Mouse (Mus musculus) forebrain, embryonic 14.5 days (tissue): Measurements from ENCODE around the gene Fam102b. TPM values are rescaled to one million over a fixed set of nuclear protein-coding genes. Genes with fewer than 3 reads are reported as not detected.
A peak's percentile ranks its signal among the peaks of the same experiment; 100 is the strongest.

Source experiments
- ATAC-seq: fragments of 200-750 bp; cut with Nextera tagmentation; 2 replicates; pipeline ENCODE4 v1.8.0; 2017; ENCODE audit warnings: mild to moderate bottlenecking, moderate library complexity
- DNase-seq: peaks from one replicate; pipeline ENCODE4 v3.0.0-alpha.2; 2015; ENCODE audit warnings: low spot score
- H3K27ac ChIP-seq: fragments of 300-500 bp; sonication (generic); 2 replicates; pipeline ENCODE4 v1.5.1; 2014; ENCODE audit warnings: low read depth, mild to moderate bottlenecking, control low read depth, low read length, moderate library complexity
- H3K27me3 ChIP-seq: fragments of 300-500 bp; sonication (generic); replicated peaks from 2 replicates; pipeline ENCODE4 v1.6.1; 2014; ENCODE audit warnings: low read length, control low read depth, mixed read lengths; ENCODE audit not compliant: control insufficient read depth, insufficient read depth
- H3K36me3 ChIP-seq: fragments of 300-500 bp; sonication (generic); 2 replicates; pipeline ENCODE4 v1.6.1; 2014; ENCODE audit warnings: low read length, control low read depth; ENCODE audit not compliant: control insufficient read depth, insufficient read depth
- H3K4me1 ChIP-seq: fragments of 300-500 bp; sonication (generic); 2 replicates; pipeline ENCODE4 v1.6.1; 2014; ENCODE audit warnings: antibody characterized with exemption, low read length, control low read depth; ENCODE audit not compliant: control insufficient read depth, insufficient read depth
- H3K4me2 ChIP-seq: fragments of 300-500 bp; sonication (generic); 2 replicates; pipeline ENCODE4 v1.6.1; 2014; ENCODE audit warnings: mild to moderate bottlenecking, control low read depth, low read length
- H3K4me3 ChIP-seq: fragments of 300-500 bp; sonication (generic); 2 replicates; pipeline ENCODE4 v1.5.1; 2014; ENCODE audit warnings: low read depth, low read length, control low read depth
- H3K9ac ChIP-seq: fragments of 300-500 bp; sonication (generic); 2 replicates; pipeline ENCODE4 v1.6.1; 2014; ENCODE audit warnings: mild to moderate bottlenecking, low read length, control low read depth, moderate library complexity
- H3K9me3 ChIP-seq: fragments of 300-500 bp; sonication (generic); replicated peaks from 2 replicates; pipeline ENCODE4 v1.6.1; 2016; ENCODE audit warnings: low read length, control low read depth, mixed read lengths; ENCODE audit not compliant: control insufficient read depth
- WGBS: fragments of 180-500 bp; shearing (Covaris S2); extraction: QIAGEN DNeasy Blood & Tissue Kit; methylation state at CpG from one replicate; pipeline ENCODE4 v1.1.7; 2014; 5-methylcytosine and 5-hydroxymethylcytosine counted together
- polyA plus RNA-seq: library from polyadenylated mRNA; unstranded; fragments of >200 nt; fragmentation: Nextera tagmentation; extraction: Ambion mirVana; gene quantifications from 2 replicates; pipeline ENCODE4 v1.2.1, GENCODE M21; 2014

The Fam102b gene
- polyA plus RNA-seq, 1 experiment from 2014 or later: 11.1 TPM

DNA sequence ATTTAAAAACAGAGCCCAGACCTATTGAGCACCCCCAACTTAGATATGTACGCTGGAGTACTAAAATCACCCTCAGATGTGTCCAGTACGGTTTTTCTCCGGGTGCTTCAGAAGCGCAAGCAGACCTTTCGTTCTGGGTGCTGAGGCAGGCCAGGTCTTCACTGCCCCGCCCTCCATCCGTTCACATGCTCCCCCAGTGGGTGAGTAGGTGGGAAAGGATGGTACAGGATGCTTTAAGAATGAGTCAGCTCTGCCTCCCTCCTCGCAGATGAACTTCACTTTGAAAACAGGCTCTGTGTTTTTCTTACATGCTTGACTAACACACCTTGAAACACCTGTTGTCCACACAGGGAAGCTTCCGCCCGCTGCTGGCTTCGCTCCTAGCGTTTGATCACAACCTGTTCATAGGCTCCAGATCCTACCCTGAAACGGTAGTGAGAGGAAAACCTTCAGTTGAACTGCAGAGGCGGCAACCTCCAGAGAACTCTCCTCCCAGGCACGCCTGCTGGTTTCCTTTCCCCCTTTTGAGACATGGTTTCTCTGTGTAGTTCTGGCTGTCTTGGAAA, 52.4 kb downstream of the Fam102b start:
- no peaks in the 10 kb centered on the region for H3K9me3 ChIP-seq
- no peak for DNase-seq
- H3K27me3 ChIP-seq: no peaks in the 10 kb centered on the region
- H3K36me3 ChIP-seq: peaks cover 42% of the 10 kb centered on the region
- WGBS: 91% methylated on average over 15 of the region's 15 CpGs
- H3K4me3 ChIP-seq: no peak overlapping the region
- no peak overlapping the region for H3K27ac ChIP-seq
- no peak overlapping the region for H3K4me2 ChIP-seq
- H3K9ac ChIP-seq: no peak overlapping the region
- no peaks in the 10 kb centered on the region for H3K4me1 ChIP-seq
- no peak for ATAC-seq

DNA sequence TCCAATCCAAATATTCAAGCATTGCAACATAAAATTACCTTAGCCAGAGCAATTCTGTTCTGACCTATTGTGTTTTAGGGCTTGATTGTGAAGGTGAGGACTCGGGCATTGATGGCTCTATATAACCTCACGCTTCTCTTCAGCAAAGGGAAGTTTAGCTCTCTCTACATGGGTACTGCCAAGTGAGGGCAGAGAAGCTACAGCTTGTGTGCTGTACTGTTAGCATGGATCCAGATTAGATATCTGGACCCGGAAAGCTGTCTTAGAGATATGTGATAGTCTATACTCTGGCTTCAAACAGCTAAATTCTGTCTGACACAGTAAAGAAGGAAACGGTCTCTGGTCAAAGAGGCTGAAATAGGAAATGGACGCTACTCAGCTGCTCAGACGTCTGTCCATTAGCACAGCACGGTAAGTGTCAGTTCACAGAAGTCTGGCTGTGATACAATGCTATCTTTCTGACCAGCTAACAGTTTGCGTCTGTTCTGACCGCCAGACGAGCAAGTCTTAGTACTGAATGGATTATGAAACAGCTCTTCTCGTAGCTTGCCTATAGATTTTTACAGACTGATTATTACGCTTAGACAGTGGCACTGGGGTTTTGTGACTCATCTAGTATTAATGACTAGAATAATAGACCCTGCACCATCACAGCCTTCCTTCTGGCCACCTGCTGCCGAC, 53.3 kb downstream of the Fam102b start:
- DNase-seq (no peak), ATAC-seq (no peak)
- H3K27me3 ChIP-seq: no peaks in the 10 kb centered on the region
- H3K27ac ChIP-seq: no peak overlapping the region
- H3K9me3 ChIP-seq: no peaks in the 10 kb centered on the region
- H3K4me2 ChIP-seq: no peak overlapping the region
- WGBS: 84% methylated on average over 13 of the region's 13 CpGs
- no peak overlapping the region for H3K9ac ChIP-seq
- no peaks in the 10 kb centered on the region for H3K4me1 ChIP-seq
- H3K36me3 ChIP-seq: peaks cover 35% of the 10 kb centered on the region; the same call in 1 of the 2 replicates
- no peak overlapping the region for H3K4me3 ChIP-seq

DNA sequence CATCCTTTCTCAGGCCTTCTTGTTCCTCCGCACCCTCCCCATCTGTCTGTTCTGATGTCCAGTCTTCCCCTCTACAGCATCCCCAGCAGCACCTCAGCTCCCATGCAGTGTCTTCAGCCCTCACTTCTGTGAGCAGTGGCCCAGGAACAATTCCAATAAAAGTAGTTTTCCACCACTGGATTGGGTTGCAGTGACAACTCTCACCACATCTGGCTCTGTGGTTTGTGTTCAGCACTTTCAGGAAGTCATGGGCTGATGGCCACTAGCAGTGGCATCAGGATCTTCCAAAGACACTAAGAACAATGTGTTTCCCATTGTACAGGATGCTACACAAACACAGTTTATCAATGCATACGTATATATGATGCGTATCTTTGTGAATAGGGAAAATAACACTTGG, 61.4 kb downstream of the Fam102b start:
- Histone ChIP-seq H3K9me3 (no peaks in the 10 kb centered on the region), H3K4me3 (no peak overlapping the region), H3K36me3 (0 out of 2 replicates have a peak, but pooled peaks cover 5% of the 10 kb centered on the region), H3K27ac (no peak overlapping the region), H3K4me2 (no peak overlapping the region), H3K27me3 (no peaks in the 10 kb centered on the region), H3K9ac (no peak overlapping the region), H3K4me1 (0 out of 2 replicates have a peak, but pooled peaks cover 1% of the 10 kb centered on the region)
- DNase-seq: no peak
- ATAC-seq: no peak
- 98% methylated on average over 3 of the region's 3 CpGs for WGBS

DNA sequence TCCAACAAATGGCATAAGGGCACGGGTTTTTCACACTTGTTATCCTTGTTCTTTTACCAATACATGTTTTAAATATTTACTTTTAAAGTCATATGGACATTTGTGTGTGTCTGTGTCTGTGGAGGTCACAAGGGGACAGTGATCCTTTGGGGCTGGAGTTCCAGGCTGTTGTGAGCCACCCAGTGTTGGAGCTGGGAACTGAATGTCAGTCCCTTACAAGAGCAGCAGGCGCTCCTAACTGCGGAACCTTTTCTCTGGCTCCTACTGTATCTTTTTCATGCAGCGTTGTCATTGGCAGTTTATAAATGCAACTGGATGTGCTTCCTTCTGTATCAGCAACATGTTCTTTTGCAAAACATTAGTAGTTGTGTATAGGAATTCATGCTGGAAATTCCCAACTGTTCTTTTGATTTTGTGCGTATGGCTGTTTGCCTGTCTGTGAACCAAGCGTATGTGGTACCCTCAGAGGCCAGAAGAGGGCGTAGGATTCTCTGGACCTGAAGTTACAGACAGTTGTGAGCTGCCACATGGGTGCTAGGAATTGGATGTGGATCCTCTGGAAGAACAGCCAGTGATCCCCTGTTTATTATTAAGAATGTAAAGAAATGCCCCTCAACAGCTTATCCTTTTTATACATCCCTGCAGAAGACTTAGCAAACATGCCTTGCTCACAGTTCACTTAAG, 62.9 kb downstream of the Fam102b start:
- ATAC-seq: no peak
- Histone ChIP-seq H3K9me3 (no peaks in the 10 kb centered on the region), H3K27ac (no peak overlapping the region), H3K27me3 (no peaks in the 10 kb centered on the region), H3K4me1 (0 out of 2 replicates have a peak, but pooled peaks cover 2% of the 10 kb centered on the region), H3K4me2 (no peak overlapping the region), H3K9ac (no peak overlapping the region), H3K36me3 (no peaks in the 10 kb centered on the region), H3K4me3 (no peak overlapping the region)
- no peak for DNase-seq
- 79% methylated on average over 7 of the region's 7 CpGs for WGBS

DNA sequence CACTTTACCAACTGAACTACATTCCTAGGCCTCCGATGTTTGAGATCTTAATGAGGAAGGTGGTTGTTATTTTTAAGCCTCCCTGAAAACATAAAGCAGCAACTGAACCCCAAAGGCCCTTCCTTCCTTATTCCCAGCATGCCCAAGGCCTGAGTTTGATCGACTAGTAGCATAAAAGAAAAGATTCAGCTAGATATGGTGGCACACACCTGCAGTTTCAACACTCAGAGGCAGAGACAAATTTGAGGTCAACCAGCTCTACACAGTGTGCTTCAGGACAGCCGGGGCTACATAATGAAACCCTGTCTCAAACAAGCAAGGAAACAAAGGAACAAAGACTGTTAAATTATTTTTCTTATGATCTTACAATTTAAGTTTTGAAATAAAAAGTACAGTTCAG, 63.6 kb downstream of the Fam102b start:
- Histone ChIP-seq H3K4me2 (no peak overlapping the region), H3K36me3 (no peaks in the 10 kb centered on the region), H3K4me3 (no peak overlapping the region), H3K27me3 (no peaks in the 10 kb centered on the region), H3K9ac (no peak overlapping the region), H3K4me1 (0 out of 2 replicates have a peak, but pooled peaks cover 2% of the 10 kb centered on the region), H3K27ac (no peak overlapping the region), H3K9me3 (no peaks in the 10 kb centered on the region)
- ATAC-seq (no peak), DNase-seq (no peak)
- 83% methylated on average over 3 of the region's 3 CpGs for WGBS

DNA sequence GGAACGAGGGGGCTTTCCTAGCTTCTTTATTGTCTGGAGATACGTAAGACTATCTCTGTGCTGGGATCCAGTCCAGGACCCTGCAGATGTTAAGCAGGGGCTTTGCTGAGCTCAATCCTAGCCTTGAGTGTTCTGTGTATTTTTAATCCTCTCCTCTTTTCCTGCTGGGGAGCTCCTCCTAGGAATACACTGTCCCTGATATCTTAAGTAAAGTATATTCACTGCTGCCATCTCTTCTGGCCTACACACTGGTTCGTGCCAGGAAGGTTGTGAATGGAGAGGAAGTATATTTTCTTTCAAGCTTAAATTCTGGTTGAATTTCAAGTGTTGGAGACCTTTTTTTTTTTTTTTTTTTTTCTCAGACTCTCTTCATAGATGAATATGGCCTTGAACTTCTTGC, 64.1 kb downstream of the Fam102b start:
- ATAC-seq: no peak
- Histone ChIP-seq H3K27ac (no peak overlapping the region), H3K4me3 (no peak overlapping the region), H3K36me3 (no peaks in the 10 kb centered on the region), H3K4me1 (0 out of 2 replicates have a peak, but pooled peaks cover 2% of the 10 kb centered on the region), H3K4me2 (no peak overlapping the region), H3K27me3 (no peaks in the 10 kb centered on the region), H3K9me3 (no peaks in the 10 kb centered on the region), H3K9ac (no peak overlapping the region)
- WGBS: 76% methylated on average over 3 of the region's 3 CpGs
- no peak for DNase-seq

DNA sequence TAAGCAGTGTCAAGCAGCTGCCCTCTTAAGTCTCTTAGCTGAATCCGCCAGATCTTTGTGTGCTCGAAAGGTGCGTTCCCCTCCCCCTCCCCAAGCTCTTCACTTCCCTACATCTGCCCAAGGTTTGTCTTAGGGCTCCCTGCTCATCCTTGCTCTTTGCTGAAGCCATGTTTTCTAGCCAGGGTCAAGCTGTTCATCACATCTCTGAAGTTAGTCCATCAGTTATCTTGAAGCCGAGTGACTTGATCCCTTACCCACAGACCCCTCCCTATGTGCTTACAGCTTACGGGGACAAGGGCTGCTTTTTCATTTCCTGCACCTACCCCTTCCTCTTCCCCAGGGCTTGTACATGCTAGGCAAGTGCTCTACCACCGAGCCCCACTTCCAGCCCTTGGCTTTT, 65.8 kb downstream of the Fam102b start:
- Histone ChIP-seq H3K36me3 (no peaks in the 10 kb centered on the region), H3K9me3 (no peaks in the 10 kb centered on the region), H3K4me1 (0 out of 2 replicates have a peak, but pooled peaks cover 2% of the 10 kb centered on the region), H3K27ac (peak overlapping the region; percentile 17; the same call in 1 of the 2 replicates), H3K9ac (no peak overlapping the region), H3K27me3 (no peaks in the 10 kb centered on the region), H3K4me2 (peak overlapping the region; percentile 42), H3K4me3 (0 out of 2 replicates have a peak overlapping the region, but pooled peaks have one; percentile 3)
- WGBS: 52% methylated on average over 6 of the region's 6 CpGs
- ATAC-seq (peak; percentile 40), DNase-seq (no peak)

DNA sequence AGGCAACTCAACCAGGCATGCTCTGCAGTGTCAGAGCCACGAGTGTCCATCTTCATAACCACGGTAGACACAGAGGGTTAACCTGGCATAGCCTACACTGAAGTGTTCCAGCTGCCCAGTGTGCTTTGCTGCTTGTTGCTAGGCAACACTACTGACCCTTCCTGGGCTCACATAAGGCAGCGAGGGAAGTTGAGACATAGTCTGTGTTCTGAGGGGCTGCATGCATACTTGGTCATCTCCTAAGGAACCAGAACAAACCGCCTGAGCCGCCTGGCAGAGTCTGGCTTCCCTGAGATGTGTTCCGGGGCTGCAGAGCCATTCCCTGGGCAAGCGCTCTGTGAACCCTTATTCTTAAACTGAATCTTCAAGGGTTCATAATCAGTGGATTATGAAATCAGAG, 66.2 kb downstream of the Fam102b start:
- 41% methylated on average over 7 of the region's 7 CpGs for WGBS
- Histone ChIP-seq H3K9ac (peak overlapping the region; percentile 35; the same call in 1 of the 2 replicates), H3K4me2 (peak overlapping the region; percentile 42), H3K27ac (peak overlapping the region; percentile 17; the same call in 1 of the 2 replicates), H3K36me3 (no peaks in the 10 kb centered on the region), H3K4me3 (0 out of 2 replicates have a peak overlapping the region, but pooled peaks have one; percentile 3), H3K27me3 (no peaks in the 10 kb centered on the region), H3K4me1 (0 out of 2 replicates have a peak, but pooled peaks cover 2% of the 10 kb centered on the region), H3K9me3 (no peaks in the 10 kb centered on the region)
- ATAC-seq: peak; percentile 84
- DNase-seq: peak; percentile 66
